Mouse (Mus musculus) kidney, embryonic 16.5 days (tissue): ENCODE measurements at regions not wholly inside any gene's neighbourhood (a gene's known extent, or its start where the extent isn't known, plus 50 kb on each side); places are given as distances from the start of the nearest gene placed in this dataset.

Experiments used
- ATAC-seq: fragments of 200-750 bp; cut with Nextera tagmentation; 2 replicates; pipeline ENCODE4 v1.8.0; 2017; ENCODE audit warnings: moderate TSS enrichment; ENCODE audit not compliant: low FRiP score, low TSS enrichment
- H3K27ac ChIP-seq: fragments of 300-500 bp; sonication (generic); 2 replicates; pipeline ENCODE4 v1.5.1; 2014; ENCODE audit warnings: low read length
- H3K27me3 ChIP-seq: fragments of 300-500 bp; sonication (generic); 2 replicates; pipeline ENCODE4 v1.6.1; 2014; ENCODE audit warnings: low read length, control low read depth, mixed read lengths; ENCODE audit not compliant: insufficient read depth
- H3K36me3 ChIP-seq: fragments of 300-500 bp; sonication (generic); 2 replicates; pipeline ENCODE4 v1.6.1; 2014; ENCODE audit warnings: low read length, control low read depth, mixed read lengths; ENCODE audit not compliant: insufficient read depth
- H3K4me1 ChIP-seq: fragments of 300-500 bp; sonication (generic); 2 replicates; pipeline ENCODE4 v1.6.1; 2014; ENCODE audit warnings: low read length, control low read depth, mixed read lengths; ENCODE audit not compliant: insufficient read depth
- H3K4me2 ChIP-seq: fragments of 300-500 bp; sonication (generic); replicated peaks from 2 replicates; pipeline ENCODE4 v1.6.1; 2014; ENCODE audit warnings: low read depth, low read length
- H3K4me3 ChIP-seq: fragments of 300-500 bp; sonication (generic); 2 replicates; pipeline ENCODE4 v1.5.1; 2014; ENCODE audit warnings: mild to moderate bottlenecking, low read length
- H3K9ac ChIP-seq: fragments of 300-500 bp; sonication (generic); replicated peaks from 2 replicates; pipeline ENCODE4 v1.6.1; 2014; ENCODE audit warnings: low read length
- H3K9me3 ChIP-seq: fragments of 300-500 bp; sonication (generic); 2 replicates; pipeline ENCODE4 v1.6.1; 2016; ENCODE audit warnings: low read length, control low read depth
- WGBS: fragments of 180-500 bp; shearing (Covaris S2); extraction: QIAGEN DNeasy Blood & Tissue Kit; methylation state at CpG from one replicate; pipeline ENCODE4 v1.1.7; 2014; 5-methylcytosine and 5-hydroxymethylcytosine counted together

DNA sequence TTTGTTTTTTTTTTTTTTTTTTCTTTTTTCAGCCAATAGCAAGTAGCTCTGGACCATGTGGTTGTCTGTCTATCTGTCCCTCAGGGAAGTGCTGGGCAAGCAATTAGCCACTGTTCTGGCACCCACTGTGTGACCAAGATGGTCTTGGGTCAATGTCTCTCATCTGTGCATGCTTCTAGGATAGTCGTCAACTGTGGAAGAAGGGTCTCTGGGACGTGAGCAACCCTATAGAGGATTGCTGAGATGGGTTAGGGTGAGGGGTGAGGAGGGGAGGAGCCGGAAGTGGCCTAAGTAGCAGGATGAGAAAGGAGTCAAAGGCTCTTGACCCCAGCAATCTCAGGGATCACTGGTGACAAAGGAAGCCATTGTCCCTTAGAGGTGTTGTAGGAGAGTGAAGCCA lies 259.6 kb downstream of the Foxo1 start:
- WGBS = 47% methylated on average over 3 of the region's 3 CpGs
- Histone ChIP-seq H3K9ac (no peak overlapping the region), H3K36me3 (no peaks in the 10 kb centered on the region), H3K27ac (no peak overlapping the region), H3K4me2 (no peak overlapping the region), H3K9me3 (no peaks in the 10 kb centered on the region), H3K27me3 (no peaks in the 10 kb centered on the region), H3K4me1 (no peaks in the 10 kb centered on the region), H3K4me3 (no peak overlapping the region)
- ATAC-seq = no peak

DNA sequence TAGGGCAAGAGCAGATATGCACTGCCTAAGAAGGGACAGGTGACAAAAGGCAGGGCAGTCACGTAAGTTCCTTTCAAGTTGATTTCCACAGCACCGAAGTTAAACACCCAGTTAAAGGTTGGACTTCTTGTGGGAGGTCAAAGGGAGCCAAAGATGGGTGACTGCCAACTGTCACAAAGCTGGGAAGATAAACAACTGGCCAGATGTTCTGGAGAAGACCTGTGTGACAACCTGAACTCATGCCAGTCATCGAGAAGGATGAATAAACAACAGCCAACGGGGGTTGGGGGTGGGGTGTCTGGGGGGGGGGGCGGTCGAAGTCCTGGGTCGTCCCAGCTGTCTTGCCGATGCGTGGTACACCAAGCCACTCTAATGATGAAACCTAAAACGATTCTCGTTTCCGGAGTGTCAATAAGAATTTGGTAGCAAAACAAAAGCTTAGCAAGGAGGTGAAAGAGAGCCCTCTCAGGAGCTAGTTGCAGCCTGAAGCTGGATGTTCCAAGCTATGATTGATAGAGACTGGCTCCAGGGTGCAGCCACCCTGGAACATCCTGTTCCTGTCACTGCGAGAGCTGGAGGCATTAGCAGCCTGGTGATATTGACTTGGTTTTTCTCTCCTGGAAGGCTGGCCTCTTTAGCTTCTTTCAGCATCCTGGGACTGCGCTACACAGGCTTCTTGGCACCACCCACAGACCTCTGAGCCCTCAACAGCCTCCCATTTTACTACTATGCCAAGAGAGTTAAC lies 259.0 kb downstream of the Foxo1 start:
- H3K4me1 ChIP-seq = no peaks in the 10 kb centered on the region
- no peak overlapping the region for H3K4me2 ChIP-seq
- no peak overlapping the region for H3K4me3 ChIP-seq
- no peak overlapping the region for H3K9ac ChIP-seq
- H3K27ac ChIP-seq = no peak overlapping the region
- no peak for ATAC-seq
- H3K9me3 ChIP-seq = no peaks in the 10 kb centered on the region
- H3K27me3 ChIP-seq = no peaks in the 10 kb centered on the region
- WGBS = 39% methylated on average over 14 of the region's 14 CpGs
- H3K36me3 ChIP-seq = no peaks in the 10 kb centered on the region

DNA sequence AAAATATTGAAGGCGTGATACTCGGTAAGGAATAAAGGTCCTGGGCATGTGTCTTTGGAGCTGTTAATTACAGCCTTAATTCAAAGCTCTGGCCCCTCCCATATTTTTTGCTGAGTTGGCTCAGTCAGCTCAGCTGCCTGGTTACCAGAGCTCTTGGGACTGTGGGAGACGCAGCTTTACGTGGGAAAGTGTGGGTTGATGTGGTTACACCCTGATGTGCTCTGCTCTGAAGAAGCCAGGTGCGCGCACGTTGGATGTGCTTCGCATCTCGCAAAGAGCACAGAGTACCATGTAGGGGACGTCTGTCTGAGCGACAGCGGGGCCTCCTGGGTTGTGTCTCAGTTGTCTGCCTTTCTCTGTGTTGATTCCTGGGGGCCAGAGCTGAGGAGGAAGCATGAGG lies 254.8 kb downstream of the Foxo1 start:
- H3K9me3 ChIP-seq = no peaks in the 10 kb centered on the region
- no peak overlapping the region for H3K4me3 ChIP-seq
- H3K4me2 ChIP-seq = no peak overlapping the region
- no peak overlapping the region for H3K27ac ChIP-seq
- ATAC-seq = no peak
- H3K36me3 ChIP-seq = no peaks in the 10 kb centered on the region
- no peaks in the 10 kb centered on the region for H3K27me3 ChIP-seq
- H3K4me1 ChIP-seq = no peaks in the 10 kb centered on the region
- no peak overlapping the region for H3K9ac ChIP-seq
- WGBS = 74% methylated on average over 12 of the region's 12 CpGs

DNA sequence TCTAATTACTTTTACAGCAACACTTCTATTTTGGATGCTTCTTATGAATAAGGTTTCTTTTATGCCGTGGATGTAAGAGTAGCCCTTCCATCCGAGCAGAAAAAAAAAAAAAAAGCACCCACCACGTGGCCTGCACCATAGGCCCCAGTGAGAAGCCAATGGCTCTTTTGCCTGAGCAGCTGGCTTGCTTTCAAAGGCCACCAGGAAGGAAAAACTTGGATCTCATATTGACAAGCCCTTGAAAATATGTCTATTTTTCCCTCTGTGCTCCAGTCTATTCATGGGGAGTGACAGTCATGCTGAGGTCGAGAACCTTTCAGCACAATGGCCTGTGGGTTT lies 252.4 kb downstream of the Foxo1 start:
- Histone ChIP-seq H3K4me3 (no peak overlapping the region), H3K36me3 (no peaks in the 10 kb centered on the region), H3K27ac (no peak overlapping the region), H3K4me2 (no peak overlapping the region), H3K9me3 (no peaks in the 10 kb centered on the region), H3K27me3 (no peaks in the 10 kb centered on the region), H3K4me1 (no peaks in the 10 kb centered on the region), H3K9ac (no peak overlapping the region)
- no peak for ATAC-seq
- 62% methylated on average over 4 of the region's 4 CpGs for WGBS

DNA sequence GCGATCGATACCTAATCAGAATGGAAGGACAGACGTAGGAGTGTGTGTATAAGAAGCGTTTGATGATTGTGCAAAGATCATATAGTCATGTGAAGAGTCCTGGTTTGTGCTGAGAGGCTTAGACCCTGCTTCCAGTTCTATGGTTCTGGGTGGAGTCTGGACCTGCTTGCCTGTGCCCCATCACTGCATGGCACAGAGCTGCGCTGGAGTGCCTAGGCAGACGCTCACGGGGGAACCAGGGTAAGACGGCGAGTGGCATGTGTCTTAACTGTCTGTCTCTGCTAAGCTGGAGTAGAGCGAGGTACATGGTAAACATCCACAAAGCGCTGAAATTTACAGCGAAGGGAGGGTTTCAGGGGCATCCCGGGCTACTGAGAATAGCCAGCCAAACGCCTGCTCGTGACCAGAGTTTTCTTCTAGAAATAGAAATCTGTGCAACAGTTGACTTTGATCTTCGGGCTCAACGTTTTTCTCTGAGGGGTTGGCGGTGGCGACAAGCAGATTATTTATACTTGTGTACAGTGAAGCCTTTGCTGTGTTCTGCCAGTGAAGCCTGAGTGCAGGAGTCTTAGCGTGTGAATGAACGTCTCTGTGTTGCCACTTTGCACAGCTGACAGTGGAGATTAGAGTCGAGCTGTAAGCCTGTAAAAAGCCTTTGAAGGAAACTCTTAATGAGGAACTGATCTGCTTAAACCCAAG lies 251.9 kb downstream of the Foxo1 start:
- no peaks in the 10 kb centered on the region for H3K9me3 ChIP-seq
- WGBS = 65% methylated on average over 22 of the region's 22 CpGs
- H3K27ac ChIP-seq = no peak overlapping the region

DNA sequence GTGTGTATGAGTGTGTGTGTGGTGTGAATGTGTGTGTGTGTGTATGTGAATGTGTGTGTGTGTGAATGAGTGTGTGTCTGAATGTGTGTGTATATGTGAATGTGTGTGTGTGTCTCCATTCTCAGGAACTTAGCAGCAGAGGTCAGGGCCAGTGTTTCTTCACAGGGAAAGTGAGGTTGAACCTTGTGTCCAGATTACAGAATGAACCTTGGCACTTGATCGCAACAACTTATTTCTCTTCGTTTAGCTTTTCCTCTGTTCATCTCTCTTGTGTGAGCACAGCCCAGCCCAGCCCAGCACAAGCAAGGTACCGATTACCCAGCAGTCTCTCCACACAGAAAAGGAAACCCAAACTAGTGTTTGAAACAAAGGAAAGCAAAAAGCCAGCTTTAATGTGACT lies 249.7 kb downstream of the Foxo1 start:
- Histone ChIP-seq H3K27ac (no peak overlapping the region), H3K27me3 (no peaks in the 10 kb centered on the region), H3K36me3 (no peaks in the 10 kb centered on the region), H3K4me3 (no peak overlapping the region), H3K4me1 (no peaks in the 10 kb centered on the region), H3K9ac (no peak overlapping the region), H3K9me3 (no peaks in the 10 kb centered on the region), H3K4me2 (no peak overlapping the region)
- ATAC-seq = no peak
- 90% methylated on average over 3 of the region's 3 CpGs for WGBS

More for the DNA sequence above, 251.9 kb downstream of the Foxo1 start:
- Histone ChIP-seq H3K4me2 (no peak overlapping the region), H3K9ac (no peak overlapping the region), H3K36me3 (no peaks in the 10 kb centered on the region), H3K27me3 (no peaks in the 10 kb centered on the region), H3K4me3 (no peak overlapping the region), H3K4me1 (no peaks in the 10 kb centered on the region)
- ATAC-seq = no peak

DNA sequence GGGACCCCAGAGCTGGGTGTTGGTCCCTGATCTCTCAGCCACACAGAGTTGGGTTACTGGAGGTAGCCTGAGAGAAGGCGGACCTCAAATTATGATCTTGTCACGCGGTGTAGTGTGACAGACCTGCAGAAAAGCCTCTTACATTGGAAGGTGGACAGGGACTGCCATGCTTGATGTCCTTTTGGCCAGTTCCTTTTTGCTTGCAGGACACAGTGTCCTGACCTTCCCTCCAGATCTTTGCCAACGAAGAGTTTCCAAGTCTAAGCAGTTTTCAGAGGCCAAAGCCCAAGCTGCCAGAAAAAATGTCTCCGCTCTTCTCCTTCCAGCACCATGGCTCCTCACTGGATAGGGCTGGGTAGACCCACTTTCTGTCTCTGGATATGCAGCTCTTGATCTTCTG lies 248.6 kb downstream of the Foxo1 start:
- Histone ChIP-seq H3K4me3 (no peak overlapping the region), H3K36me3 (no peaks in the 10 kb centered on the region), H3K27me3 (no peaks in the 10 kb centered on the region), H3K9ac (no peak overlapping the region), H3K4me1 (no peaks in the 10 kb centered on the region), H3K9me3 (no peaks in the 10 kb centered on the region), H3K4me2 (no peak overlapping the region), H3K27ac (no peak overlapping the region)
- WGBS = 97% methylated on average over 5 of the region's 5 CpGs
- ATAC-seq = no peak

DNA sequence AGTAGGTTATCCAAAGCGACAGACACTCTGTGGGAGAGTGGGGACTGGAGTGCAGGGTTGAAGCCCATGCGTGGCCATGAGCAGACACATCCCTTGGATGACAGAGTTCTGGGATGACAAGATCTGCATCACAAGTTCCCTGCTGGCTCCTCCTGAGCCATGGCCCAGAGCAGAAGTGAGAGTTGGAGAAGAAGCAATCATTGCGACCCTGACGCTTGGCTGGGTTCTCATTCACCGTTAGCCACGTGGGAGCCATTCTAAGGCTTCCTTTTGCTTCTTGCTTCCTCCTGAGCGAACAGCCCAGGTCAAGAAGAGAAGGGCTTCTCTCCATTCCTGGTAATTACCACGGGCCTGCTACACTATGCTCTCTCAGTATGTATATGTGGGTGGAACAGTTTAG lies 244.6 kb downstream of the Foxo1 start:
- no peak overlapping the region for H3K4me3 ChIP-seq
- H3K4me1 ChIP-seq = no peaks in the 10 kb centered on the region
- H3K27ac ChIP-seq = no peak overlapping the region
- H3K27me3 ChIP-seq = no peaks in the 10 kb centered on the region
- ATAC-seq = no peak
- H3K9me3 ChIP-seq = peaks cover 3% of the 10 kb centered on the region; the same call in 1 of the 2 replicates
- 78% methylated on average over 8 of the region's 8 CpGs for WGBS
- no peak overlapping the region for H3K4me2 ChIP-seq
- H3K36me3 ChIP-seq = no peaks in the 10 kb centered on the region
- no peak overlapping the region for H3K9ac ChIP-seq

DNA sequence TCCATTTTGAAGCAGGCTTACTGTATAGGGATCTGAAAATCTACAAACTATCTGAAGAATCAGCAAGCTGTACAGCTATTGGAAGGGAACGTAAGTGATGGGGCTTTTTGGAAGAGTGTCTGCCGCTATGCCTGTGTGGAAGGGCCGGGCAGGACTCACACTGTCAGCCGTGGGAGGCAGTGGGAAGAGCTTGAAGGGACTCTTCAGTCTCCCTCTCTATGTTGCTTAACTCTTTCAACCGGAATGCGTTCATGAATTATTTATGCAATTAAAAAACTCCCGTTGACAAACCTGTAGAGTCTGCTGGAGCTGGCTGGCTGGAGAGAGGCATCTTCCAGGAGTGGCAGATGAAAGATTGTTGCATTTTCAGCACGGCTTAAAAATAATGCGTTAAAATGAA lies 243.4 kb downstream of the Foxo1 start:
- H3K9ac ChIP-seq = no peak overlapping the region

DNA sequence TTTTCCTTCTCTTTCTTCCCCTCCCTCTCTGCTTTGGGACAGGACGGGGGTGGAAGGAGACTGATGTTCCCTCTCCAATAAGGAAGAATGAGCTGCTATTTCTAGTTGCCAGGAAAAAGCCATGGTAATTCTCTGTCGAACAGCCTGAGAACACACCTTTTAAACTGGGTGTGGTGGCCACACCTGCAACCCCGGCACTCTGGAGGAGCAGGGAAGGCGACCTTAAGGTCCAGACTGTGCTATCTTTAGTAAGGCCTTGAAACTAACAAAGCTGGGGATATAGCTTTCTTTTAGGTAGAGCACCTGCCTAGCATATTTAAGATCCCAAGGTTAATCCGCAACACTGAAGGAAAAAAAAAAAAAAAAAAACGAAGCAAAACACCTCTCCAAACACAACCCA lies 242.7 kb downstream of the Foxo1 start:
- no peak overlapping the region for H3K9ac ChIP-seq
- no peak overlapping the region for H3K4me2 ChIP-seq
- no peaks in the 10 kb centered on the region for H3K4me1 ChIP-seq
- H3K27ac ChIP-seq = no peak overlapping the region
- no peak overlapping the region for H3K4me3 ChIP-seq
- no peak for ATAC-seq
- peaks cover 5% of the 10 kb centered on the region; the same call in 1 of the 2 replicates for H3K9me3 ChIP-seq
- H3K27me3 ChIP-seq = no peaks in the 10 kb centered on the region
- 72% methylated on average over 6 of the region's 6 CpGs for WGBS
- H3K36me3 ChIP-seq = no peaks in the 10 kb centered on the region

More for the DNA sequence above, 243.4 kb downstream of the Foxo1 start:
- Histone ChIP-seq H3K9me3 (peaks cover 5% of the 10 kb centered on the region; the same call in 1 of the 2 replicates), H3K27me3 (no peaks in the 10 kb centered on the region), H3K27ac (no peak overlapping the region), H3K4me2 (no peak overlapping the region), H3K4me3 (no peak overlapping the region), H3K4me1 (no peaks in the 10 kb centered on the region), H3K36me3 (no peaks in the 10 kb centered on the region)
- 68% methylated on average over 9 of the region's 9 CpGs for WGBS
- no peak for ATAC-seq
